Mouse (Mus musculus) Muller cell, postnatal 12 days (primary cell): Measurements from ENCODE around the gene Sema7a.

ENCODE experiments used
- DNase-seq: peaks from one replicate; pipeline ENCODE4 v3.0.0-alpha.2; 2015; ENCODE audit errors: inconsistent ontology term

Sema7a gene

GRCm38 (mm10) chr9:57939431-57940348 lies at the start of gene Sema7a:
Gene Sema7a (plus strand): TSS chr9:57940112.
- DNase-seq = peak; percentile 78

- no peak for DNase-seq
These were observed 39.4 kb upstream of the Sema7a start for GRCm38 (mm10) chr9:57900478-57900877.

GRCm38 (mm10) chr9:57901197-57901596 lies 38.7 kb upstream of the Sema7a start:
- peak; percentile 17 for DNase-seq

- DNase-seq = peak; percentile 73
These were observed 38.3 kb upstream of the Sema7a start for GRCm38 (mm10) chr9:57901601-57902000.

GRCm38 (mm10) chr9:57902132-57902531 lies 37.8 kb upstream of the Sema7a start:
- DNase-seq = peak; percentile 4

GRCm38 (mm10) chr9:57903589-57904249 lies 36.2 kb upstream of the Sema7a start:
- no peak for DNase-seq

GRCm38 (mm10) chr9:57904250-57904644 lies 35.7 kb upstream of the Sema7a start:
- DNase-seq = no peak

GRCm38 (mm10) chr9:57907206-57907605 lies 32.7 kb upstream of the Sema7a start:
- no peak for DNase-seq

GRCm38 (mm10) chr9:57910254-57911160 lies 29.4 kb upstream of the Sema7a start, which contains the start of gene Ubl7:
Gene Ubl7 (plus strand): TSS chr9:57910979.
- peak; percentile 90 for DNase-seq

- DNase-seq = no peak
These were observed 27.3 kb upstream of the Sema7a start for GRCm38 (mm10) chr9:57912571-57912970.

- no peak for DNase-seq
These were observed 18.3 kb upstream of the Sema7a start for GRCm38 (mm10) chr9:57921491-57922060.

GRCm38 (mm10) chr9:57922381-57922780 lies 17.5 kb upstream of the Sema7a start:
- no peak for DNase-seq

GRCm38 (mm10) chr9:57923046-57923445 lies 16.9 kb upstream of the Sema7a start:
- DNase-seq = no peak

- DNase-seq = no peak
These were observed 8.6 kb upstream of the Sema7a start for GRCm38 (mm10) chr9:57931166-57931767.

- no peak for DNase-seq
These were observed 7.7 kb upstream of the Sema7a start for GRCm38 (mm10) chr9:57932253-57932652.

- peak; percentile 46 for DNase-seq
These were observed 6.9 kb upstream of the Sema7a start for GRCm38 (mm10) chr9:57932831-57933602.

- peak; percentile 76 for DNase-seq
These were observed 4.1 kb upstream of the Sema7a start for GRCm38 (mm10) chr9:57935683-57936437.

GRCm38 (mm10) chr9:57937171-57937570 lies 2.7 kb upstream of the Sema7a start:
- no peak for DNase-seq

- DNase-seq = no peak
These were observed 2.3 kb upstream of the Sema7a start for GRCm38 (mm10) chr9:57937651-57938050.
